Mouse (Mus musculus) adrenal gland (tissue): ENCODE data around the gene Cnih4.

Experiments used
- intact Hi-C: fragments of 180-260 bp; cut with DNase I; formaldehyde crosslinking; loops from one replicate; pipeline ENCODE4 v1.15.1; 2025
- long read RNA-seq, 2 experiments: library from polyadenylated mRNA; unstranded; transcript quantifications; one replicate each; pipeline ENCODE4 v2.0.0; 2020; ENCODE audit warnings: borderline replicate concordance in 1 of 2; ENCODE audit not compliant: insufficient replicate concordance in 1 of 2

Gene Cnih4
- long read RNA-seq, experiment 1, transcript Cnih4-204 (5 exons, 3,268 nt) = major isoform, 49 of 52 reads
- long read RNA-seq, experiment 1, partial matches to known transcripts = 0 of 52 reads
- long read RNA-seq, experiment 1, other reads (novel, unspliced or antisense) = 3 of 52 reads
- long read RNA-seq, experiment 2, transcript Cnih4-204 (5 exons, 3,268 nt) = major isoform, 97 of 102 reads
- long read RNA-seq, experiment 2, partial matches to known transcripts = 0 of 102 reads
- long read RNA-seq, experiment 2, other reads (novel, unspliced or antisense) = 4 of 102 reads

DNA sequence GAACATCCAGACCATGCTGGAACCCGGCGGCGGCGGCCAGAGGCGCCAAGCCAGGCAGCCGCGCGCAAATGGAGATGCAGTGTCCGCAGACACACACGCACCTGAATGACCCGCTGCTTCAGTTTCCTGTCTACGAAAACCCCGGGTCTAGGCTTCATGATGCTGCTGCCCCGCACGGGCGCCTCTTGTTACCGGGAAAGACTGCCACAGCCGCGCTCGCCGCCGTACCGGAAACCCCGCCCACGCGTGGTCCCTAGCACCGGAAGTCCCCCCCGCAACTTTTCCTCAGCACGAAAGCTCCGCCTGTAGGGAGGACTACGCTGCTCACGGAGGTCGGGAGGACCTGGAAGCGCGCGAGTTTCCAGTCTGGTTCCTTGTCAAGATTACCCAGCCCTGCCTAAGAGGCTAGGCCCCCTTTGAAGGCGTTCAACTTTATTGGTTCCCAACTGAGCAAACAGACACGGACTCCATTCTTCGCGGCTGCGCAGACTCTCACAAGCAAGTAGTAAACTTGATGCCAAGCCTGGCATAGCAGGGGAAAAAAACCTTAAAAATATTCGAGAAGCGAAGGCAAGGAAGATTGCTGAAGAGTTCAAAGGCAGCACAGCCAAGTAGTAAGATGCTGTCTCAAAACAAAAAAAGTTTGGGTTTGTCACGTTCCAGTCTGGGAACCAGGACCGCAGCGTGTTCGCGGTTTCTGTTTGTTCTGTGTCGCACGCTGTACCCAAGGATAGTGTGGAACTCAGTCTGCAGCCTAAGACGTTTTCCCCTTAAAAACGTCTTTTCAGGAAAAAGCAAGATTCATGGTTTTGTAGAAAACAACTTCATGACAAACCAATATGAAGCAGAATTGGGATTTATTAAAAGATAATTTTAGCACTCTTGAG lies at the start of gene Cnih4, which contains the start of gene Nvl:
Gene Cnih4, plus strand, starts transcription at position 744 of the 887 bp plus-strand sequence.
Gene Nvl, minus strand, starts transcription at position 255 of the 887 bp plus-strand sequence.
- intact Hi-C loops = no loop called here

DNA sequence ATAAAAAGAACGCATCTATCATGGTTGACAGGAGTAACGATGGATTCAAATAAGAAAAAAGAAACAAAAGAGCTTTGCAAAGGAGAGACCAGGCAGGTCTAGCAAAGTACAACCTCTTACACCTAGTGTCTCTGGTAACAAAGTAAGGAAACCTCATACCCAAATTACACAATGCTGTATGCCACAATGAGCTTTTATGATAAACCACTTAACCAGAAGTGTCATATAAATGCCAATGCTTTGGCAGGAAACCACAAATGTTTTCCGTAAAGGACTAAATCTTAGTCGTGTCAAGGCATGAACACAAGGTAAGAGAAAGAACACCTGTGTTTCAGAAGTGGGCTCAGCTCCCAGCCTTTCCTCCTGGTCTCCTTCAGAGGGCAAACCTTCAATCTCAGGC lies 27.4 kb upstream of the Cnih4 start:
- intact Hi-C loops = no loop called here

DNA sequence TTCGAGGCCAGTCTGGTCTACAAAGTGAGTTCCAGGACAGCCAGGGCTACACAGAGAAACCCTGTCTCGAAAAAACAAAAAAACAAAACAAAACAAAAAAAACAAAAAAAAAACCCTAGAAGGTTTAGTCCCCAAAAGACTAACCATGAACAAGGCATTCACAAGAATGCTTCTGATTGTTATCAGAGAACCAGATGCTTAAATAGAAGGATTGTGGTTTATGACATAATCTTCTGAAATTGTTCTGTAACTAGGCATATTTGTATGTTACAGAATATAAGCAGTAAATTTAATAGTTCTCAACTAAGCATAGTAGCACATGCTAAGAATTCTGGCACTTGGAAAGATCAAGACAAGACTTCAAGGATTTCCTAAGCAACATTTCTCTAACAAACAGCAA lies 20.3 kb upstream of the Cnih4 start:
- intact Hi-C loops = no loop called here

DNA sequence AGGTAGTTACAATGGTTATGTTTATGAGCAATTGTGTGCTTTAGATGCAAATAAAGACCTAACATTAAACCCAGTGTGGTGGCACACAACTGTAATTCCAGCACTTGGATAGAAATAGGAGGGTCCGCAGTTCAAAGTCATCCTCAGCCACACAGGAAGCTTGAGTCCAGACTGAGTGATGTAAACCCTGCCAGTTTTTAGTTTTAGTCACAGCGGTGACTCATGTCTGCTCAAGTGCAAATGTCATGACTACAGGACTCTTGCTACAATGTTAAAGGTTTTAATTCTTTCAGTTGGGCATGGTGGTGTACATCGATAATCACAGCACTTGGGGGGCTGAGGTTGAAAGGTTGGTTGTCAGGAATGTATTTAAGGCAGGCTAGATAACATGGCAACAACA lies 18.6 kb upstream of the Cnih4 start:
- intact Hi-C loops = no loop called here

DNA sequence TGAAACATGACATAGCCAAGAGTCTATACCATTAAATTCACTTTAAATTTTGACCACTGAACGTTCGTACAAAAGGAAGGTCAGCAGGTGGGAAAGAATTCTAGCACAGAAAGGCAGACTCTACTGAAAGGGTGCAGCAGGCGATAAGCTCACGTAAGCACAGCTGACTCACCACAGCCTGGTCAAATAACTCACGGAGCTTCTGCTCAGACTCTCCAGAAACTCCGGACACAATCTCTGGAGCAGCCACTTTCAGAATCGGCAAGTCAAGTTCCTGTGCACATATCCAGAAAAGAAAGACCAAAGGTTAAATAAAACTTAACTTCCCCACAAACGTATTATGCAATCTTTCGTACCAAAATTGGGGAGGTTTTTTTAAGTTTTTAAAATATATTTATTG lies 17.7 kb upstream of the Cnih4 start:
- intact Hi-C loops = no loop called here

DNA sequence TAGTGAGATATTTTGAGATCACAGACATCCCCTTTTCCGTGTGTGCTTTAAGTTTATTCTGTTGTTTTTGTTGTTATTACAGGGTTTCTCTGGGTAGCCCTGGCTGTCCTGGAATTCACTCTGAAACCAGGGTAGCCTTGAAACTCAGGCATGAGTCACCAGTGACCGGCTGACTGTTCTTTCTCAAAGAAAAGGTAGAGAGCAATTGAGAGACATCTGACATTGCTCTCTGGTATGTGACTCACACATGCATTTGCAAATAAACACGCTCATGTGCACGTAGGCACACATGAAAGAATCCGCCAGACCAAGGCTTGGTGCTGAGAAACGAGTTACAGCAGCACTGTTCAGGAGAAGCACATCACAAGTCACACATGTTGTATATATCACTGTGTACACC lies 12.6 kb upstream of the Cnih4 start:
- intact Hi-C loops = no loop called here

DNA sequence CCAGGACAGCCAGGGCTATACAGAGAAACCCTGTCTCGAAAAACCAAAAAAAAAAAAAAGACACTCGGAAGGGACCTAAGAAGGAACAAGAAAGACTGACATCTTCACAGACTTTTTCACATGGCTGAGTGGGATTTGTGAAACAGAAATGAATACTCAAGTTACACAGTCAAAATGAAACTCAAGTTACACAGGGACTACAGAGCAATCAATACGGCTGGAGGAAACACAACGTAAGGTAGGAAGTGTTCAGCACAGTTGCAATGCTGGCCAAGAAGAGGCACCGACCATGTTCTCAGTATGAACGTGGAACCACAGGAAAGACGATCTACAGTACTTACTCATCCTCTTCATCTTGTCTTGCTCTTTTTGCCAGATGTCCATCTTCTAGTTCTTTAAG lies 5.8 kb upstream of the Cnih4 start:
- intact Hi-C loops = no loop called here

DNA sequence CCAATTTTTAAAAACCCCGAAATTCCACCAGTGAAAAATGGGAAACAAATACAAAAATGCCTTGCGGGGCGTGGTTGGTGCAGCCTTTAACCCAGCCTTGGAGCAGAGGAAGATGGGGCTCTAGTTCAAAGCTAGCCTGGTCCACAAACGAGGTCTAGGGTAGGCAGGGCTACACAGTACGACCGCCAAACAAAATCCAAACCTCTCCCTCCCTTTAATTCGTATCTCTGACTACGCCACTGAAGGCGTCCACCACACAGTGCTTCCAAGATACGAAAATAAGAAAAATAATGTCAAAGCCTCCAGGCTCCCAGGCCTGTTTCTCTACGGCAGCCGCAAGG lies 914 bp upstream of the Cnih4 start:
- intact Hi-C loops = no loop called here

DNA sequence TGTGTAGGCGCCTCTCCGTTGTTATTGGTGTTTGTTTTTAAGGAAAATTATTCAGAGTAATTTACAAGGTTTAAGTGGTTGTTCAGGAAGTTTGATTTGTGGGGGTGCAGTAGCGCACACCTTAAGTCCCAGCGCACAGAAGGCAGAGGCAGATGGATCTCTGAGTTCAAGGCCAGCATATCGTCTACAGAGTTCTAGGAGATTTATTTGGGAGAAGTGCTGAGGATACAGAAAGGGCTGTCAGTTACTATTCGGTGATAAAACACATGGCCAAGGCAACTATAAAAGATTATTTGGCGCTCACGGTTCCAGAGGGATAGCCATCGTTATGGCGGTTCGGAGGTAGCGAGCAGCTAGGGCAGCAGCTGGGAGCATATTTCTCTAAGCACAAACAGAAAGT lies 473 bp downstream of the Cnih4 start:
- intact Hi-C loops = no loop called here

DNA sequence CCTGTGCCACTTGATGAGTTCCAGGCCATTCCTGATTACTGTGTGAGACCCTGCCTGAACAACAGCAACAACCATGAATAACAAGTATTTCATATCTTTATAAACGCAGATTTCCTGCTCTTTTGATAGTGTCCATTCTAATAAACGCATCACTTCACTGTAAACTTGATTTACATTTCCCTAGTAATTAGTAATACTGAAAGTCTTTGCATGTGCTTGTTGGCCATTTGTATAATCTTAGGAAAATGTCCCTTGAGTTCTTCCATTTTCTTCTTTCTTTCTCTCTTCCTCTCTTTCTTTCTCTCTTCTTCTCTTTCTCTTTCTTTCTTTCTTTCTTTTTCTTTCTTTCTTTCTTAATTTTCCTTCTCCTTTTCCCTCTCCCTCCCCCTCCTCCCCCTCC lies 1.7 kb downstream of the Cnih4 start:
- intact Hi-C loops = no loop called here

DNA sequence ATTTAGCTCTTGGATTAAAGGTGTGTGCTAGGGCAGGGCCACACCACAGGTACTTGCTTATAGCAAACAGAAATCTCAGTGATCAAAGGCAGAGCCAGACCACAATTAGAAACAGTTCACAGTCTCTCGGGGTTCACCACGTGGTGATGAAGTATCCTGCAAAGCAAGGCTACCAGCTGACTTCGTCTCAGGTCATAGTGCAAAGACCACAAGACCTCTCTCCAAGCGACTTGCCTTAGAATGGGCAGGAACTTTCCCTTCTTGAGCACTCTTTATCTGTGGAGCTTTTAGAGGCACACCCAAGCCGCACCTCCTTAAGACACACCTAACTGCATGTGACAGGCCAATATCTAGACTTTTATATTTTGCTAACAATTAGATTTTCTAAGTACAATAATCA lies 4.0 kb downstream of the Cnih4 start:
- intact Hi-C loops = no loop called here

DNA sequence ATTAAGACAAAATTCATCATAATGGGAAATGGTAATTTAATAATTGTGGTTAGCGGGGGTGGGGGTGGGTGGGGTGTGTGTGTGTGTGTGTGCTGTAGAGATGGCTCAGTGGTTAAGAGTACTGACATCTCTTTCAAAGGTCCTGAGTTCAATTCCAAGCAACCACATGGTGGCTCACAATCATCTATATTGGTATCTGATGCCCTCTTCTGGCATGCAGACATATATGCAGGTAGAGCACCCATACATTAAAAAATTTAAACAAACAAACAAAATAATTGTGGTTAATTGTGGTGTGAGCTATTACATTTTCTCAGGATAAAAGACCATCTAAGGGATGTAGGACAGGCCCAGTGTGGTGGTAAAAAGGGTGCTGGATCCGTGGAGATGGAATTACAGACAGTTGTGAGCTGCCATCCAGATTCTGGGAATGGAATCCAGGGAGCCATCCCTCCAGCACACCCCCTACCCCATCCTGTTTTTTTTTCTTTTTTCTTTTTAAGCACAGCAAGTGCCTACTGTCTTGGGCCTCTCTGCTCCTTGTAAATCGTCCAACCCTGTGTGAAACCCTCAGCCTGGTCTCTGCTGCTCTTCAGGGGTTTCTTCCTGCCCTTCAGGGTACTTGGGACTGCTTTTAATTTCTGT lies 5.0 kb downstream of the Cnih4 start:
- intact Hi-C loops = no loop called here

DNA sequence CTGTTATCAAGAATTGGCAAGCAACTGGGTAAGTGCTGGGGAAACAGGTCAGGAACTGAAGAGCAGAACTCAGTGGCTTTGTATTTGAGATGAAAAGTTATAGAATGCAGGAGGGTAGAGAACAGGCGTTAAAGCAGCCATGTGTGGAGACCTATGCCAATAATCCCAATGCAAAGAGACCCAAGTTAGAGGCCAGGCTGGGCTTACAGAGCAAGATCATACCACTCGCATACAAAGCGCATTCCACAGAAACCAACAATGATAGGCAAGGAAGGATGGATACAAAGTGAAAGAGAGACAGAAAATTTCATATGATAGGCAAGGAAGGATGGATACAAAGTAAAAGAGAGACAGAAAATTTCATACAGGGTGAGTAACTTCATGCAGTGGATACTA lies 5.9 kb downstream of the Cnih4 start:
- intact Hi-C loops = no loop called here

DNA sequence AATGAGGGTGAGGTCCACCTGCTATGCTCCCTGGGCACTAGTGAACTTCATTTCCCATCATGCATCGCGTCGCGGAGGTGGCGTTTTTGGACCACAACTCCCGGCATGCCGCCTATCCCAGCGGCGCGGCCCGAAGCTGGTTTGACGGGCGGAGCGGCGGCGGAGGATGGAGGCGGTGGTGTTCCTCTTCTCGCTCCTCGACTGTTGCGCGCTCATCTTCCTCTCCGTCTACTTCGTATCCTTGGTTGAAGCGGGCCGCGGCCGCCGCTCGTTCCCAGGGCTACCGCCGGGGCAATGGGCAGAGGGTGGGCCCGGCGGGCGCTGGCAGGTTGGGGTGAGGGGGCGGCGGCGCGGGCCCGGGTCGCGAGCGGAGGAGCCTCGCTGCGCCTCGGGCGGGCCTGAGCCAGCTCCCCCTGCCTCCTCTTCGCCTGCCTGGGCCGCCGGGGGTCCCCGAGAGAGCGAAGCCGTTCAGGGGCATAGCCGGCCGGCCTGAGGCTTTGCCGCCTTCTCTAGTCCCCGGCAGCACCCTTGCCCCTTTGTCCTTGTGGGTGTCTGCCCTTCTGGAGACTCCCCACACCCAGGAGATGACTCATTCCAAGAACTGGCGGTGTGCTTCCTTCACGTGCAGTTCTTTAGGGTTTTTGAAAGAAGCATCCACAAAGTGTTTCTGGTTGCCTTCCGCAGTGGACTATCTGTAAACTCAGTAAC lies 6.5 kb downstream of the Cnih4 start:
- intact Hi-C loops = no loop called here

DNA sequence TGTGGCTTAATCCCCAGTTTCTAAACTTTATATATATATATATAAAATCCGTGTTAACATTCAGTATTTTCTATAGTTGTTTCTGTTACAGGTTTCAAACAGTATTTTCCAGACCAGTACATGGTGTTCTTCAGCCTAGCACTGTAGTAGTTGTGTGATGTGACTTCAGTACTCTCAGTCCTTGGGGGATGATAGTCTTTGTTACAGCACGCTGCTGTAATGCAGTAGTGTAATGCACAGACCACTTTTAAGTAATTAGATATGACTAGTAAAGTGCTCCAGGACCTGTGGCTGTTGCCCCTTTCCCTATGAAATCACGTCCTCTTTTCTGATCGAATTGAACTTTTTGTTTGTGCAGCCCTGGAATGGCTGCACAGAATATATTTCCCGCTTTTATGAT lies 7.0 kb downstream of the Cnih4 start:
- intact Hi-C loops = no loop called here

DNA sequence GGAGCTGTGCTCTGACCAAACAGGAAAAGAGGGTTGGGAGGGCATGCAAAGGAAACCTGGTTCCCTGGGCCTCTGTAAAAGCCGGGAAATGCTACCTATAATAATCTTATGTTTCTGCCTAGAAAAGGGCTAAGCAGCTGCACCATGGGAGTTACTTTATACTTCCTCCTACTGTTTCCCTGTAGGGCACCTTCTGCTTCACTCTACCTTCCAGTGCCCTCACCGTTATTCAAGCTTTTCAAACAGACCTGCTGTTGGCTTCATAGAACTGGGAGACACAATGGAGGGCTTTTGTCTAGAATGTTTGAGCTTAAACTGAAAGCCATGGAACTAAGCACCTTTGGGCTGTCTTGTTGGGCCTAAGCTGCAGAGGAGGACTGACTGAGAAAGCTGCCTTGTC lies 23.3 kb downstream of the Cnih4 start:
- intact Hi-C loops = no loop called here

DNA sequence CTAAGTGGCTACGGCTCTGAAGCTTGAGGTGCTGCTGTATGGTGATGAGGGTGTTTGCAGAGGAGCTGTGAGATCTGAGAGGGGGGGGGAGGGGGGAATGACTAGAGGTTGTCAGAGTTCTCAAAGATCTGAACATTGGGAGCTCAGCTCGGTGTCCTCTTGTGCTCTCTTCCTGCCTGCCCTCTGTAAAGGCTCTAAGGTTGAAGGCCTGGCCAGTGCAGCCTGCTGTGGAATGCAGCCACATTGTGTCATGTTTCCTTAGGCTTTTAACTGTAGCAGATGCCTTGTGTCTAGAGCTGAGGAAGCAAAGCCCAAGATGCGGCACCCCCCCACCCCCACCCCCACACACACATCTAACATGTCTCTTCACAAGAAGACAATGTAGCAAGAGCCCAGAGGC lies 23.9 kb downstream of the Cnih4 start:
- intact Hi-C loops = no loop called here

DNA sequence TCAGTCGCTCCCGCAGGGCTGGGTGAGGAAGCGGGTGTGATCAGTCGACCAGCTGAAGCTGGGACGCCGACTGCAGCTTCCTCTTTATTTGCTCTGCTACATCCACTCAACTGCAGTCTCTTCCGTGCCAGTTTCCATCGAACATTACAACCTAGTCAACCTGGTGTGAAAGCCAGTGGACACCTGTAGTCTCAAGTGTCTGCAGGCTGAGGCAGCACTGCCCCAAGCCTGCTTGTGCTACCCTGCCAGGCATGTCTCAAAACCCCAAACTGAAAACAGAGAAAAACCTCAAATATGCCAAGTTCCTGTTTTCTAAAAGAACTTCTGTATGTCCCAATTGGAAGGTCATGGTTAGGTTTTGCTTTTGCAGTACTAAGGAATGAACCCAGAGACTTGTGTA lies 25.7 kb downstream of the Cnih4 start:
- intact Hi-C loops = no loop called here

DNA sequence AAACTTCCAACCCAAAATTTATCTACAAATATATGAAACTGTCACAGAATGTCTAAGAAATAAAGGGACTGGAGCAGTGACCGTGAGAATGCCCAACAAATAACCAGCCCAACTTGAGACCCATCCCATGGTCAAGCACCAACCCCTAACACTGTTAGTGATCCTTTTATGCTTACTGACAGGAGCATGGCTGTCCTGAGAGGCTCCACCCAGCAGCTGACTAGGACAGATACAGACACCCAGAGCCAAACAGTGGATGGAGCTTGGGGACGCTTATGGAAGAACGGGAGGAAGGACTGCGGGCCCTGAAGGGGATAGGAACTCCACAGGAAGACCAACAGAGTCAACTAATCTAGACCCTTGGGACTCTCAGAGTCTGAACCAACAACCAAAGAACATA lies 44.4 kb downstream of the Cnih4 start:
- intact Hi-C loops = no loop called here

DNA sequence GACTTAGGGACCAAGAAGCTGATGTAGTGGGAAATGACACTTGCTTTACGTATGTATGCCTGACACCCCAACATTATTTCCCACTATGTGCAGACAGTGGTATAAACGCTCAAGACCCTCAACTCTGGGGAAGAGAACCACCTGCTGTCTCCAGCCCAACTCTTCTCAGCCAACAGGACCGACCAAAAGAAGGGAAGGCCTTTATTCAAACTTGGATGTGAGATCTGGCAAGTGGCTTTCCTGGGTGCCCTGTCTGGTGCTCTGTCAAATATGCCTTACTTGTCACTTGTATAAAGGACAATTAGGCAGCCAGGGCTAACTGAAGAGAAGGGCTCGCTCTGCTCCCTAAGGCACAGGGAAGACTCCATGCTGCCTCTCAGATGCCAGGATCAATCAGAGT lies 55.0 kb downstream of the Cnih4 start:
- intact Hi-C loops = no loop called here

DNA sequence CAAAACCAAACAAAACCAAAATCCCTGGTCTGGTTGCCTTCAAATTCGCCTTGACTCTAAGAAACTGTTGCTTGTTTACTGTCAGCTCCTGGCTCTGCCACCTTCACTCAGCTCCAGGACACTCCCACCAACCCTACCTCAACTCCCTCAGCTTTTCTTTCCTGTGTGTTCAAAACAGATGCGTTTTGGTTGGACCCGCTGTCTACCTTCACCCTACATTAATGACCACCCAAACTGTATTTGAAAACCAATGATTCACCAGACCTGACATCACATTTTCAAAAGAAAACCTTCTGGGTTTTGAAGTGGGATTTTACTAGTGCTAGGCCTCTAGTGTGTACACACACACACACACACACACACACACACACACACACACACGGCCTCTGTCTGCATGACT lies 65.7 kb downstream of the Cnih4 start:
- intact Hi-C loops = no loop called here
